Mouse (Mus musculus): Measurements from ENCODE around the gene Sesn3.

GRCm38 (mm10) chr9:14272921-14273320 lies 1.9 kb upstream of the Sesn3 start:
- no peak for TF ChIP-seq POLR2A (IDR thresholded peaks at IDR 0.05; ENCODE audit: borderline replicate concordance, extremely low read depth, insufficient read depth, insufficient read length, poor library complexity, severe bottlenecking)
- TF ChIP-seq CTCF (IDR thresholded peaks at IDR 0.05; ENCODE audit: borderline replicate concordance, extremely low read depth, insufficient read depth, insufficient read length) = no peak

Measured in brain, embryonic 14.5 days (tissue).